Mouse (Mus musculus) neural tube, embryonic 10.5 days (tissue): ENCODE data around the gene Gng3.
"Not testable (repeated sequence)": the region's sequence is repeated elsewhere in the genome, so short reads cannot be mapped to it uniquely, and the experiment has no call there.

ENCODE experiments used
- DNase-seq: peaks from one replicate; pipeline ENCODE4 v3.0.0-alpha.2; 2017; ENCODE audit warnings: low spot score; ENCODE audit errors: extremely low spot score

The Gng3 gene

GRCm38 (mm10) chr19:8844371-8845129 is 5.6 kb upstream of the Gng3 start:
- peak; percentile 70 for DNase-seq

DNA sequence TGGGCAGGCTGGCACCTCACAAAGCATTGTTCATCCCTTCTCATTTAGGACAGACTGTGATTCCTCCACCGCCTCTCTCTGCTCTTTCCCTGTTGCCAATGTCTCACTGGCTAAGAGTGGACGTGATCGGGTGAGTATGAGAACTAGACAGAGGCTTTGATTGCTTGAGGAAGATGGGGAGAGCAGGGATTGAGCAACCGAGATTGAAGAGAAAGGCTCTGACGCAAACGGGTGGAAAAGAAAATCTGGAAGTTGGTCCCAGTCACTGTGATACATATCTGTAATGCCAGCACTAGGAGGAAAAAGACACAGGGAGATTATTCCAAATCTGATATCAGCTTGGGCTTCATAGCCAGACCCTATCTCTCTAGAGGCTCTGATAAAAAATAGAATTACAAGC is 4.0 kb upstream of the Gng3 start:
- no peak for DNase-seq

DNA sequence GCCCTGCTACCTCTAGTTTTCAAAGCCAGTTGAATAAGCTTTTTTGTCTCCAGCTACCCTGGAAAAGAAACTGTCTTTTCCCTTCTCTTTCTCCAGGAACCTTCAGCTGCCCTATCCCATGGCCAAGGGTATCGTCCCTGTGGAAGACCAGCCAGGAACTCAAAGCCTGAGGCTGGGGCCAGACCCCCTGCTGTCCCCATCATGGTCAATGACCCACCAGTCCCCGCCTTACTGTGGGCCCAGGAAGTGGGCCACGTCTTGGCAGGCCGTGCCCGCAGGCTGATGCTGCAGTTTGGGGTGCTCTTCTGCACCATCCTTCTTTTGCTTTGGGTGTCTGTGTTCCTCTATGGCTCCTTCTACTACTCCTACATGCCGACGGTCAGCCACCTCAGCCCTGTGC is 2.0 kb upstream of the Gng3 start:
- DNase-seq: no peak

DNA sequence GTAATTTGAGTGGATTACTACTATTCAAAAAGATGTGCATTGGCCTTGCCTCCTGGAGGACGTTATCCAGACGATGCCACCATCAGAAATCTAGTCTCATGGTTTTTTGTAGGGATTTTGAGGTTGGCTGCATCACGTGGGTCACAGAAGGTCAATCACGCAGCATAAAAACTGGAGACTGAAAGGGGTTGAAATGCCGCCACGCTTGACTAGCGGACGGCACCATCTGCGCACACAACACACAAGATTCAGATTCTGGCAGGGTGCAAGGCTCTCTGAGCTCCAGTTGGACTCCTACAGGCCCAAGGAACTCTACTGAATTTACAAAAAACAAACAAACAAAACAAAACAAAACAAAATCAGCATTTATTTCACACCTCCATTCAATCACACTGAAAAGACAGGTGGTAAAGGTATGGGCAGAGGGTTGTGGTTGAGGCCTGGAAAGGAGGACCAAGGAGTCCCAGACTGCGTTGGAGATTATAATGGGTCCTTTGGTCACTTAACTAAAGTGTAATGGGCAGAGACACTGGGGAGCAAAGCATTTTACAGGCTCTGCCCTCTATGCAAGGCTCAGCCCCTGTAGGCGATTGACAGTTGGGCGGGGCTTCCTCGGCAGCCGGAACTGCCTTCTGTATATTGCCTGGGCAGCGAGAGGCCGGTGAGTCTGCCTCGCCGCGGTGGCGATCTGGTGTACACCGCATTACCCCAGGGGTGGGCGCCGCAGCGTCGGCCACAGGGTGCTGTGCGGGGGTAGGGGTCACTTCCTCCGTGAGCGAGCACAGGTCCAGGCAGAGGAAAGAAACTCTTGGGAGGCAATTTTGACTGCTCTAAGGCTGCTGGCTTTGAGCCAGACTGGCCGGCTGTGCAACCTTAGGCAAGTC is 1.2 kb upstream of the Gng3 start:
- no peak for DNase-seq

- no peak for DNase-seq
These were observed 808 bp downstream of the Gng3 start for GRCm38 (mm10) chr19:8838041-8838730.

GRCm38 (mm10) chr19:8837251-8837791 is 1.7 kb downstream of the Gng3 start, which contains the start of gene Bscl2:
Gene Bscl2, plus strand, starts transcription at chr19:8837467.
- DNase-seq: peak; percentile 87

GRCm38 (mm10) chr19:8836327-8836726 is 2.7 kb downstream of the Gng3 start:
- DNase-seq: not testable (repeated sequence)

DNA sequence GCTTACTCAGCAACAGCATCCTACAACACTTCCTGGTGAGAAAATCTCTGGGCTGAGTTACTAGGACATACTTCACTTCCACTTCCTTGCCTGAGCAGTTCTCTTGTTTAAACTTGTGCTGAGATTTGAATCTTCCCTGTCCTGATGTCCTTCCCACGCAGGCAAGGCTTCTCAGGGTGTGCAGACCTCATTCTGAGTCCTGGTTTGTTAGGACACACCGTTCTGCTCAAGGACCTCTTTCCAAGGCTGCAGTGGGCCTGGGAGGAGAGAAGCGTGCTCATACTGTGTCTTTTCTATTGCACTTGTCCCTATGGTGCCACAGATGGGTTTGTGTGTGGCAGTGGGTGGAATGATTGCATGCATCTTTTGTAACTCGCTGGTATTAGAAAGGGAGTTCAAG is 6.0 kb downstream of the Gng3 start:
- DNase-seq: no peak

DNA sequence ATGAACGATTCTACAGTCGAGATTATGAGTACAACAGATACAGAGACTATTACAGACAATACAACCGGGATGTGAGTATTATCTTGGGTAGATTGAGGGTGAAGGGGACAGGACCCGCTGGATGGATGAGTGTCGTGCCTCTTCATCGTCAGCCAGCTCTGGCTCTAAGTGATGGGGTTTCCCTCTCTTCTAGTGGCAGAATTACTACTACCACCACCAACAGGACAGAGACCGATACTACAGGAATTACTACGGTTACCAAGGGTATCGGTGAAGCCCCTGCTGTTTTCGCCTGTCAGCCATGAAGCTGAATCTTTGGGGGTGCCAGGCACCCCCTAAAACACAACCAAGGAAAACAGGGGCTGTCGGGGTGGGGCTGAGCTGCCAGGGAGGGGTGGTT is 7.7 kb downstream of the Gng3 start:
- DNase-seq: no peak

DNA sequence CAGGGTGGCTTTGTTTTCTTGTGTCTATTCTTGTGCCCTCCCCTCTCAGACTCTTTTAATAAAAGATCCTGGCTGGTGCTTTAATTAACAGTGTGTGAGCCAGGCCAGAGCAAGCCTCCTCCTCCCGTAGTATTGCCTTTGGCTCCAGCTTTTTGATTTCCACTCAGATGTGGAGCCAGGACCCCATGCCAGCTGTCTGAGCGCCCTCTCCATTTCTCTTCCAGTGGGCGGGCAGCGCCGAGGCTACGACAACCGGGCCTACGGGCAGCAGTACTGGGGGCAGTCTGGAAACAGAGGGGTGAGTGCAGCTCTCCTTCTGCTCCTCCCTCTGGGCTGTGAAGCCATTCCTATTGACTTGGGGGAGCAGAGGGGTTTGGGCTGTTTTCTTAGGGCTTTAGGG is 8.3 kb downstream of the Gng3 start:
- DNase-seq: no peak

DNA sequence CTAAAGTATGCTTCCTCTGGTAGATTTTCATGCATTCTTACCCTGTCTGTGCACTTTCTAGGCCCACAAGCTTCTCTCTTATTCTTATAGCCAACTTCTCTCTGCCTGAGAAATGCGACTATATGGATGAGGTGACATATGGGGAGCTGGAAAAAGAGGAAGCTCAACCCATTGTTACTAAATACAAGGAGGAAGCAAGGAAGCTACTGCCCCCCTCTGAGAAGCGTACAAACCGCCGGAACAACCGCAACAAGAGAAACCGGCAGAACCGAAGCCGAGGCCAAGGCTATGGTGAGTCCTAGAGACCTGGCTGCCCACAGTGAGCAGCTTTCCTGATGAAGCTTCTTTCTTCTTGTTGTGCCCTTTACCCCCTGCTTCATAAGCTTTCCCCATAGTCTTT is 9.3 kb downstream of the Gng3 start, which contains the start of gene AC129217.1:
Gene AC129217.1 (plus strand): TSS at position 114 of the 400 bp plus-strand sequence.
- DNase-seq: no peak

- no peak for DNase-seq
These were observed 16.3 kb downstream of the Gng3 start for GRCm38 (mm10) chr19:8822696-8823095.

DNA sequence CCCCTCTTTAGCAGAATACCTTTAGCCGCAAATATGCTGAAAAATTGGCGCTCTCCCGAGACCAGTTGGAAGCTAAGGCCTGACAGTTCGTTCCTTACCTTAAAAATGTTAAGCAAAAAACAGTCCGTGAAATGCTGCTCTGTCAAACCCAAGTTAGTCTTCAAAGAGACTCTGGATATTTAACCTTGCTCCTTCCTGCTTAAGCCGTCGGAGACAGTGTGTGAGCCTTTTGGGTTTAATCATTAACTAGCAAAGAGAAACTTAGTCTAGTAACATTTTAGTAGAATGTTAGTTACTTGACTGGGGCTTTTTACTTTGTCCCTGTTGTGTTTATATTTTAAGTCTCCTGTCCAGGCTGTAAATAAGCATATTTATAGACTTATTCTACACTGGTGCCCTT is 17.8 kb downstream of the Gng3 start:
- DNase-seq: no peak

- DNase-seq: peak; percentile 52
These were observed 18.5 kb downstream of the Gng3 start for GRCm38 (mm10) chr19:8820424-8820956.

- DNase-seq: peak; percentile 96
These were observed 19.2 kb downstream of the Gng3 start, which contains the start of gene Hnrnpul2 for GRCm38 (mm10) chr19:8819596-8820423. Gene Hnrnpul2, plus strand, starts transcription at chr19:8820010.

GRCm38 (mm10) chr19:8818801-8819595 is 20.0 kb downstream of the Gng3 start, which contains the start of gene Ttc9c:
Gene Ttc9c, minus strand, starts transcription at chr19:8819333.
- peak; percentile 93 for DNase-seq

GRCm38 (mm10) chr19:8818301-8818798 is 20.6 kb downstream of the Gng3 start:
- no peak for DNase-seq

DNA sequence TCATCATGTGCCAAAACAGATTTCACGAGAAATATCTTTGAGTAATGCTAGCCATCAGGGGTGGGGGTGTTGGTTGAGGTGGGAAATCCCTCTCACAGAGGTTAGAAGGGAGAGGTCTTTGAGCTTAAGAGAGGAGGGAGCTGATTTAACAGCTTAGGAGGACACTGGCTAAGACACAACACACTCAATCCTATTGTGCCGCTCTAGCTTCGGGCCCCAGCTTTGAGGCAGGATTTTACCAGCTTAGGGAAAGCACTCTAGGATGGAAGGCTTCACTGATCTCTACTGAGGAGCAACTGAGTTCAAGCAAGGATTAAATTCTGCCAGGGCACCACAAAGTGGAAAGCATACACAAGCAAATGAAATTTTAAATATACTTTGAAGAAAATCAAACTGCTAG is 22.0 kb downstream of the Gng3 start:
- no peak for DNase-seq

GRCm38 (mm10) chr19:8815812-8816211 is 23.2 kb downstream of the Gng3 start:
- DNase-seq: no peak
